Mouse (Mus musculus) heart, embryonic 11.5 days (tissue): ENCODE results near the gene Tdrd12. TPM values are rescaled to one million over a fixed set of nuclear protein-coding genes. Genes with fewer than 3 reads are reported as not detected.
"Not testable (repeated sequence)": the region's sequence is repeated elsewhere in the genome, so short reads cannot be mapped to it uniquely, and the experiment has no call there.

ENCODE experiments used
- ATAC-seq: fragments of 200-750 bp; cut with Nextera tagmentation; replicated peaks from 2 replicates; pipeline ENCODE4 v1.8.0; 2017; ENCODE audit warnings: moderate library complexity; ENCODE audit not compliant: insufficient number of reproducible peaks, low FRiP score, low TSS enrichment
- H3K27ac ChIP-seq: fragments of 300-500 bp; sonication (generic); 2 replicates; pipeline ENCODE4 v1.5.1; 2014; ENCODE audit warnings: mild to moderate bottlenecking, low read depth, low read length
- H3K27me3 ChIP-seq: fragments of 300-500 bp; sonication (generic); 2 replicates; pipeline ENCODE4 v1.6.1; 2014; ENCODE audit warnings: mild to moderate bottlenecking, low read length, mixed read lengths; ENCODE audit not compliant: control insufficient read depth, insufficient read depth
- H3K36me3 ChIP-seq: fragments of 300-500 bp; sonication (generic); 2 replicates; pipeline ENCODE4 v1.6.1; 2014; ENCODE audit warnings: mild to moderate bottlenecking, low read length, moderate library complexity, mixed read lengths; ENCODE audit not compliant: control insufficient read depth, insufficient read depth
- H3K4me1 ChIP-seq: fragments of 300-500 bp; sonication (generic); 2 replicates; pipeline ENCODE4 v1.6.1; 2014; ENCODE audit warnings: low read length; ENCODE audit not compliant: control insufficient read depth, insufficient read depth
- H3K4me2 ChIP-seq: fragments of 300-500 bp; sonication (generic); 2 replicates; pipeline ENCODE4 v1.6.1; 2014; ENCODE audit warnings: mild to moderate bottlenecking, moderate library complexity
- H3K4me3 ChIP-seq: fragments of 300-500 bp; sonication (generic); 2 replicates; pipeline ENCODE4 v1.5.1; 2014; ENCODE audit warnings: low read depth, low read length
- H3K9ac ChIP-seq: fragments of 300-500 bp; sonication (generic); 2 replicates; pipeline ENCODE4 v1.6.1; 2014; ENCODE audit warnings: mild to moderate bottlenecking, low read depth, low read length, moderate library complexity
- H3K9me3 ChIP-seq: fragments of 300-500 bp; sonication (generic); replicated peaks from 2 replicates; pipeline ENCODE4 v1.6.1; 2016; ENCODE audit warnings: low read length; ENCODE audit not compliant: control insufficient read depth
- WGBS: fragments of 180-500 bp; shearing (Covaris S2); extraction: QIAGEN DNeasy Blood & Tissue Kit; methylation state at CpG from one replicate; pipeline ENCODE4 v1.1.7; 2014; ENCODE audit not compliant: insufficient replicate concordance; 5-methylcytosine and 5-hydroxymethylcytosine counted together
- polyA plus RNA-seq: library from polyadenylated mRNA; unstranded; fragments of >200 nt; fragmentation: Nextera tagmentation; extraction: Ambion mirVana; gene quantifications from 2 replicates; pipeline ENCODE4 v1.2.1, GENCODE M21; 2014

Gene Tdrd12
- polyA plus RNA-seq, 1 experiment from 2014 or later, result 0.67 TPM

DNA sequence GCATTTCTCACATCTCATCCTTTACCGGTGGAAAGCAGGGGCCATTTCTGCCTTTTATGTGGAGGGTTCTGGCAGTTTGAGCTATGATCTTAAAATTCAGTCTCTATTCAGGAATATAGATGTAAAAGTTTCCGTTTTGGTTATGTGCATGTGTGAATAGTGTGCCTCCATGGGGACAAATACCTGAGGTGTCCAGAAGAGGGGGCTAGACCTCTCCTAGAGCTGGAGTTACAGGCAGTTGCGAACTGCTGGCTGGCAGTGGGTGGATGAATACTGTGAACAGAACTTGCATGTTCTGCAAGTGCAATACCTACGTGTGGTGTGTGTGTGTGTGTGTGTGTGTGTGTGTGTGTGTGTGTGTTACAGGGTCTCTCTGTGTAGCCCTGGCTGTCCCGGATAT, 45.2 kb upstream of the Tdrd12 start:
- Histone ChIP-seq H3K36me3 (no peaks in the 10 kb centered on the region), H3K9me3 (no peaks in the 10 kb centered on the region), H3K27ac (no peak overlapping the region), H3K27me3 (peaks cover 12% of the 10 kb centered on the region; the same call in 1 of the 2 replicates), H3K4me2 (no peak overlapping the region), H3K4me3 (no peak overlapping the region), H3K4me1 (peaks cover 12% of the 10 kb centered on the region), H3K9ac (no peak overlapping the region)
- no peak for ATAC-seq
- WGBS, result 59% methylated on average over 5 of the region's 5 CpGs

DNA sequence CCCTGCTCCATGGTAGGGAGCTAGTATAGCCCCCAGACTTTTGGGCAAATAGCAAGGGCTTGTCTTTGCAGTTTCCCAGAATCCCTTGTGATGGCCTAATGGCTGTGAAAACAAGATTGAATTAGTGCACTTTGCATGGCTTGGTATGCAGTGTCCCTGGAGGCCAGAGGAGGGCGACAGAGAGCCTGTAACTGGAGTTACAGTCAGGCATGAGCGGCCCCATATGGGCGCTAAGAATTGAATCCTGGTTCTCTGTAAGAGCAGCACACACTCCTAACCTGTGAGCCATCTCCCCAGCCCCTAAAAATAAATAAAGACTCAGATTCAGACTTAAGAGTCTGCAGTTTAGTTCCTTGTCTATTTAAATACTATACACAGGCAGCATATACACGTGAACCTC, 42.3 kb upstream of the Tdrd12 start:
- Histone ChIP-seq H3K36me3 (no peaks in the 10 kb centered on the region), H3K27ac (no peak overlapping the region), H3K4me3 (no peak overlapping the region), H3K27me3 (peaks cover 12% of the 10 kb centered on the region; the same call in 1 of the 2 replicates), H3K9ac (no peak overlapping the region), H3K4me2 (no peak overlapping the region), H3K4me1 (peaks cover 4% of the 10 kb centered on the region; the same call in 1 of the 2 replicates), H3K9me3 (no peaks in the 10 kb centered on the region)
- no peak for ATAC-seq
- WGBS, result 30% methylated on average over 4 of the region's 4 CpGs

DNA sequence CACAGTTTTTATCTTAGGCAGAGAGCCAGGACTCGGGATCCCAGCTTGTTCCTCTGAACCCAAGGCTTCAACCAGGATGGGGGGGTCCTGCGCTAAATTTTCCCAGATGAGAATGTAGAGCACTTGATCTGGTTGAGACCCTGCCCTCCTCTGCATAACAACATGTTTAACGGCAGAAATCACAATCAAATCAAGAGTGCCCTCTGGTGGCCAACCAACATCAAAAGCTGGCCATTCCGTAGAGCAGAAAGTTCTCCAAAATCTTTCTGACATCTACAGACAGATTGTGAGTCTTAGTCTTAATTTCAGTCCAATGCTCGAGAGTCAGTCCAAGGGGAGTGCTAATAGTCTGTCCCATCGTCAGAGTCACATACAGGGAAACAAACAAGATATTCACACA, 33.3 kb upstream of the Tdrd12 start:
- H3K36me3 ChIP-seq, H3K9ac ChIP-seq, H3K9me3 ChIP-seq, H3K4me1 ChIP-seq, H3K27ac ChIP-seq, H3K27me3 ChIP-seq, H3K4me3 ChIP-seq, H3K4me2 ChIP-seq, ATAC-seq: not testable (repeated sequence)
- 31% methylated on average over 6 of the region's 6 CpGs for WGBS

DNA sequence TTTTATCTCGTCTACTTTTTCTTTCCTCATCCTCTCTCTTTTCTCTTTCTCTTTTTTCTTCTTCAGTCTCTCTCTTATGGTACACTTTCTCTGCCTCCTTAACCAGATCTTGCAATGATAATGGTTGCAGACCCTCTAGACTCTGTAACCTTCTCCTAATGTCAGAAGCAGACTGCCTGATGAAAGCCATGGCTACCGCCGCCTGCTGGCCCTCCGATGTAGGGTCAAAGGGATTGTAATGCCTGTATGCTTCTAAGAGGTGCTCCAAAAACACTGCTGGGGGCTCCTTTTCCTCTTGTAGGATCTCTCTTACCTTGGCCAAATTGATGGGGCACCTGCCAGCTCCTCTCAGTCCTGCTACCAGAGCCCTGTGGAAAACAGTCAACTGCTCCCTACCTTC, 32.2 kb upstream of the Tdrd12 start:
- not testable (repeated sequence) for ATAC-seq, H3K4me3 ChIP-seq, H3K4me2 ChIP-seq, H3K9me3 ChIP-seq, H3K4me1 ChIP-seq, H3K36me3 ChIP-seq, H3K9ac ChIP-seq, H3K27ac ChIP-seq, H3K27me3 ChIP-seq
- 87% methylated on average over 4 of the region's 4 CpGs for WGBS

DNA sequence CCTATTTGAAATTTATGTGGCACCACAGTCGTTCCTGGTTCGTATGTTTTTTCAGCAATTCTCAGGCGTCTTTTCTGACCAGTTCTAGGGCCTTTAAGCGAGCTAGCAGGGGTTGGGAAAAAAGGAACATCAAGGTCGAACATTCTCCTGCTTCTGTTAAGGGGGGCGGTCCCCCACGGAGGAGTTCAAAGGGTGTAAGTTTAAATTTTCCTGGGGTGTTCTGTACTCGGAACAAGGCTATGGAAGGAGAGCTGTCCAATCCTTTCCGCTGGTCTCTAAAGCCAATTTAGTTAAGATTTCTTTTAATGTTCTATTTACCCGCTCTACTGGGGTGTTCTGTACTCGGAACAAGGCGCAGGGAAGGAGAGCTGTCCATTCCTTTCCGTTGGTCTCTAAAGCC, 28.4 kb upstream of the Tdrd12 start:
- not testable (repeated sequence) for H3K4me3 ChIP-seq

DNA sequence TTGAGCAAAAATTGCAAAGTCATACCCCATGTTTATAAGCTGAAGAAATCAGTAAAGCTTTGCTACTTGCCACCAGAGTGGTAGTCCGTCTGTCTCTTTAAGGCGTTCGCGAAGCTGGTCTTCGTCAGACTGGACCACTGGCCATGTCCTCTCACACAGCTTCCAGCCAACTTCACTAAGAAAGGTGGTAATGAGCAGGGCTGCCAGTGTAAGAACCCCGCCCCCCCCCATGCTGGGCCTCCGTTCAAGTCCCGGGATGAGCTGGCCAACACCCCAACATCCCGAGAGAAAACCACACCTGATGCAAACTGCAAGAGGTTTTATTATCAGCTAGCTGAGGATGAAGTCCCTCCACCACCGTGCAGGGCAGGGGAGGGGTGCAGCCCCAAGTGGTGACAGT, 27.3 kb upstream of the Tdrd12 start:
- 74% methylated on average over 10 of the region's 10 CpGs for WGBS

More for the DNA sequence above, 28.4 kb upstream of the Tdrd12 start:
- not testable (repeated sequence) for H3K27ac ChIP-seq, H3K9me3 ChIP-seq, ATAC-seq, H3K4me1 ChIP-seq, H3K36me3 ChIP-seq, H3K27me3 ChIP-seq, H3K9ac ChIP-seq, H3K4me2 ChIP-seq
- 80% methylated on average over 13 of the region's 13 CpGs for WGBS

DNA sequence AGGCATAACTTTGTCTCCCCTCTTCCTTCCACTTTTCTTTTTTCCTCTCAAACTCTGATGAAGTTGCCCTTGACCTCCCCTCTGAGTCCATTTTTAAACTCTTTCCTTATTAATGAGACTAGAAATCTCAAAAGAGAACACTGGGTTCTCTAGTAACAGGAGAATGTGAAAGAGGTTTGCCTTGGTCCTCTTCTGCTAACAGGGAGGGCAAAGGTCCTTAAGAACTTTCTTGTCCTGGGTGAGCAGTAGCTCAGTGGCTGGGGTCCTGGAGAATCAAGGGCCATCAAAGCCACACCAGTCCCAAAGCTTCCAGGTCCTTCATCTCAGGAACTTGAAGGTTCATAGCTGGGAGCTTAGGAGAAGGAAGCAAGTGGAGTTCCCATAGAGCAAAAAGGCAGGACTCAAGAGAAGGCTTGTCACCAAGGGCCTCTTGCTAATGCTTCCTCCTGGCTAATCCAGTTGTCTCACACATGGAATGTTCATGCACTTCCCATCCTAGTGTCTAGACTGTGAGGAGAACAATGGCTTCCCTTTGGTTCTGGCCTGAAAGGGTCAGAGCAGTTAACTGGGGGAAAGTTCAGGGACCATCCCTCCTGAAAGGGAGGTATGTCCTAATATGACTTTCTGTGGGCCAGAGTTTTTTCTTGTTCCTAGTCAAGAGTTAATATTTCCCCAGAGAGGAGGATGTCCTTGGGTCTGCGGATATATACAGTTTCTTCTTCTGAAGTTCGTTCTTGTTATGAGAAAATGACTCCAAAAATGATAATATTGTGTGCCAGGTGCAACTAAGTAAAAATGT, 26.7 kb upstream of the Tdrd12 start:
- Histone ChIP-seq H3K27me3 (no peaks in the 10 kb centered on the region), H3K36me3 (no peaks in the 10 kb centered on the region), H3K9me3 (no peaks in the 10 kb centered on the region), H3K9ac (no peak overlapping the region), H3K4me2 (no peak overlapping the region), H3K27ac (no peak overlapping the region), H3K4me3 (no peak overlapping the region), H3K4me1 (no peaks in the 10 kb centered on the region)
- WGBS, result 78% methylated on average over 2 of the region's 2 CpGs
- ATAC-seq, result no peak

More for the DNA sequence above, 27.3 kb upstream of the Tdrd12 start:
- H3K9ac ChIP-seq, ATAC-seq, H3K9me3 ChIP-seq, H3K4me3 ChIP-seq, H3K4me1 ChIP-seq, H3K27ac ChIP-seq, H3K27me3 ChIP-seq, H3K36me3 ChIP-seq, H3K4me2 ChIP-seq: not testable (repeated sequence)

DNA sequence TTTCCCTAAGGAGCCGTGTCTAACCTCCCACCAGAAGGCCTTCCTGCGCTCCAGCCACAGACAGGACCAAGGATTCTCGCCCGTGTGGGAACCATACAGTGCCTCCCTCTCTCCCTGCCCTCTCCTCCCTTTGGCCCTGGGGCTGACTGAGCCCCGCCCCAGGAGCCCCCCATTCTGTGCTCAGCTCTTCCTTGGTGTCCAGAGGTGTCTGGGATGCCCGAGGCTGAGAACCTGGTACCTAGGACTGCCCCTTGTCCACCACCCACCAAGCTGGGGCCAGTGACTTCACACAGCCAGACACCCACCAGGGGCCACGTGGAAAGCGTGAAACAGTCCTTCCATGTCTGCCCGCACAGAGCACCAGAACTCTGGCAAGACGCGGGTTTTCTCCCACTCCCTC, 25.5 kb upstream of the Tdrd12 start:
- no peak overlapping the region for H3K4me3 ChIP-seq
- H3K9ac ChIP-seq, result no peak overlapping the region
- WGBS, result 56% methylated on average over 11 of the region's 11 CpGs
- H3K4me2 ChIP-seq, result no peak overlapping the region
- H3K4me1 ChIP-seq, result no peaks in the 10 kb centered on the region
- H3K9me3 ChIP-seq, result no peaks in the 10 kb centered on the region
- H3K27ac ChIP-seq, result no peak overlapping the region
- H3K27me3 ChIP-seq, result no peaks in the 10 kb centered on the region
- H3K36me3 ChIP-seq, result no peaks in the 10 kb centered on the region
- ATAC-seq, result no peak

DNA sequence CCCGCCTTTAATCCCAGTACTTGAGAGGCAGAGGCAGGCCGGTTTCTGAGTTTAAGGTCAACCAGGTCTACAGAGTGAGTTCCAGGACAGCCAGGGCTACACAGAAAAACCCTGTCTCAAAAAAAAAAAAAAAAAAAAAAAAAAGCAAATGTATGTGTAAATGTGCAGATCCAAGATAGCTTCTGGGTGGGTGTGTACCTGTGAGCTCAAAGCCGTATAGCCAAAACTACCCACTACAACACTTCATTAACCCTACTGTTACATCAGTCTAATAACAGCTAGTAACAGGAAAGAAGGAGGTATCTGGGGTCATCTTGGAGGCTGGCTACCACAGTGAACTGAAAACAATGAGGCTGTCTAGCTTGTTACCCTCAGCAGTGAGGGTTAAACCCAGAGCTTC, 22.3 kb upstream of the Tdrd12 start:
- 80% methylated on average over 3 of the region's 3 CpGs for WGBS

More for the DNA sequence above, 22.3 kb upstream of the Tdrd12 start:
- Histone ChIP-seq H3K27me3 (no peaks in the 10 kb centered on the region), H3K36me3 (no peaks in the 10 kb centered on the region), H3K9ac (no peak overlapping the region), H3K9me3 (no peaks in the 10 kb centered on the region), H3K27ac (no peak overlapping the region; the same call in 1 of the 2 replicates), H3K4me2 (no peak overlapping the region), H3K4me3 (no peak overlapping the region), H3K4me1 (peaks cover 4% of the 10 kb centered on the region; the same call in 1 of the 2 replicates)
- no peak for ATAC-seq
